Mouse (Mus musculus) spleen, adult 12 weeks (tissue): ENCODE measurements around the gene Abhd6.

Experiments used
- DNase-seq: peaks from one replicate; pipeline ENCODE4 v3.0.0; 2022; ENCODE audit warnings: low spot score

Gene Abhd6

GRCm38 (mm10) chr14:8002432-8003092, at the start of gene Abhd6:
Gene Abhd6, plus strand, starts transcription at chr14:8002902.
- peak; percentile 44 for DNase-seq

GRCm38 (mm10) chr14:7954071-7954471, 48.6 kb upstream of the Abhd6 start:
- no peak for DNase-seq

GRCm38 (mm10) chr14:7956427-7956826, 46.3 kb upstream of the Abhd6 start:
- no peak for DNase-seq

- no peak for DNase-seq
Observed at GRCm38 (mm10) chr14:7957049-7957448, 45.7 kb upstream of the Abhd6 start, which contains the start of gene Gm45521. Gene Gm45521, plus strand, starts transcription at chr14:7957288.

GRCm38 (mm10) chr14:7960616-7961015, 42.1 kb upstream of the Abhd6 start:
- DNase-seq = no peak

- no peak for DNase-seq
Observed at GRCm38 (mm10) chr14:7961714-7962113, 41.0 kb upstream of the Abhd6 start.

- DNase-seq = no peak
Observed at GRCm38 (mm10) chr14:7962626-7963025, 40.1 kb upstream of the Abhd6 start.

GRCm38 (mm10) chr14:7963160-7963559, 39.5 kb upstream of the Abhd6 start:
- DNase-seq = no peak

- peak; percentile 18 for DNase-seq
Observed at GRCm38 (mm10) chr14:7964219-7964889, 38.3 kb upstream of the Abhd6 start.

GRCm38 (mm10) chr14:7971889-7972493, 30.7 kb upstream of the Abhd6 start:
- no peak for DNase-seq

GRCm38 (mm10) chr14:7974643-7975042, 28.1 kb upstream of the Abhd6 start:
- no peak for DNase-seq

- DNase-seq = no peak
Observed at GRCm38 (mm10) chr14:7975177-7975576, 27.5 kb upstream of the Abhd6 start.

- DNase-seq = no peak
Observed at GRCm38 (mm10) chr14:7977471-7977870, 25.2 kb upstream of the Abhd6 start.

- DNase-seq = no peak
Observed at GRCm38 (mm10) chr14:7978183-7978582, 24.5 kb upstream of the Abhd6 start.

- no peak for DNase-seq
Observed at GRCm38 (mm10) chr14:7981226-7981625, 21.5 kb upstream of the Abhd6 start.

- DNase-seq = no peak
Observed at GRCm38 (mm10) chr14:7986913-7987312, 15.8 kb upstream of the Abhd6 start.

- DNase-seq = no peak
Observed at GRCm38 (mm10) chr14:7989371-7989770, 13.3 kb upstream of the Abhd6 start.

GRCm38 (mm10) chr14:7989961-7990360, 12.7 kb upstream of the Abhd6 start:
- no peak for DNase-seq

- DNase-seq = no peak
Observed at GRCm38 (mm10) chr14:7991108-7991776, 11.5 kb upstream of the Abhd6 start.

- no peak for DNase-seq
Observed at GRCm38 (mm10) chr14:7992158-7992557, 10.5 kb upstream of the Abhd6 start.

GRCm38 (mm10) chr14:7994271-7994767, 8.4 kb upstream of the Abhd6 start, which contains the start of gene Dnase1l3:
Gene Dnase1l3, minus strand, starts transcription at chr14:7994573.
- DNase-seq = no peak

GRCm38 (mm10) chr14:7997255-7997696, 5.4 kb upstream of the Abhd6 start:
- DNase-seq = peak; percentile 77
